Mouse (Mus musculus) embryonic fibroblast, embryonic 13.5 days (primary cell): Measurements from ENCODE around the gene Rnf167.

ENCODE experiments used
- CTCF ChIP-seq: IDR thresholded peaks from 2 replicates; pipeline ENCODE4 v1.5.1; 2011; ENCODE audit warnings: mild to moderate bottlenecking, control low read depth, low read length, moderate library complexity, borderline replicate concordance; ENCODE audit not compliant: insufficient read depth
- POLR2A ChIP-seq: IDR thresholded peaks from 2 replicates; pipeline ENCODE4 v1.6.1; 2011; ENCODE audit warnings: low read depth, mild to moderate bottlenecking, control low read depth, low read length, moderate library complexity

DNA sequence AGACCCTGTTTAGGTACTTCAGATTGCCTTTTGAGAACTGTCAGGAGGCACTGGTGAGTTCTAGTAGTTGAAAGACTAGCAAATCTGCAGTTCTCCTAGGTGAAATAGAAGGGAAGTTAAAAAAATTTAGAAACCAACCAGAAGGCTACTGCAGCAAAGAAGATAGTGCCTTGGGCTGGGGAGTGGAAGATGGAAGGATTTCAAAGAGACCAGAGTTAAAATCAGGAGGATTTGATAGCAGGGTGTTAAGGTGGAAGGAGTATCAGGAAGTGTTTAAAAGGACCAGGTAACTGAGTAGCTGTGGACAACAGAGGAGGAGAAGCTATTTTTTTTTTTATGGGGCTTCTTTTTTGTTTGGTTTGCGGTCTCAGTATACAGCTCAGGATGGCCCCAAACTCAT, 9.3 kb upstream of the Rnf167 start:
- TF ChIP-seq CTCF (no peak), POLR2A (no peak)
